Mouse (Mus musculus): ENCODE data around the gene Adamts6. TPM values are rescaled to one million over a fixed set of nuclear protein-coding genes. Genes with fewer than 3 reads are reported as not detected.

Adamts6 gene
- polyA plus RNA-seq, 1 experiment: 5.5 TPM

GRCm38 (mm10) chr13:104499116-104500040 lies 211.7 kb downstream of the Adamts6 start:
- TF ChIP-seq CTCF (IDR thresholded peaks at IDR 0.05; ENCODE audit: borderline replicate concordance, extremely low read depth, insufficient read depth, insufficient read length): no peak
- TF ChIP-seq POLR2A (IDR thresholded peaks at IDR 0.05; ENCODE audit: borderline replicate concordance, extremely low read depth, insufficient read depth, insufficient read length, poor library complexity, severe bottlenecking): no peak
- DNase-seq (ENCODE audit: low read depth): no peak

DNA sequence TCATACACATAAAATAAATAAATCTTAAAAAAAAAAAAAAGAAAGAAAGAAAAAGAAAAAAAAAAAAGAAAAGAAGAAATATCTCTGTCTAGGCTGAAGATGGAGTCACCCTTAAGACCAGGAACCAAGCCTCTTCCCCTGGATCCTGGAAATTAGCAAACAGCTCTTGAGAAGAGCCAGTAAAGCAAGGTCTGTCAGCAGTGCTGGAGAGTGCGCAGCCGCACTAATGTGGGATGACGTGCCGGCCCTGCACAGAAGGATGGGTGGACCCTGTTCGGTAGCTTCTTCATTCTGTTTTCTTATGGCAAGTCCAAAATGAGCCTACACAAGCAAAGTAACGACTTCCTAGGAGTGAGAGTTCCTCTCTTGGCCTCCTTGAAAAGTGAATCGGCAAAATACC lies 214.8 kb downstream of the Adamts6 start:
- no peak for DNase-seq (ENCODE audit: low read depth)

GRCm38 (mm10) chr13:104504043-104504442 lies 216.4 kb downstream of the Adamts6 start:
- no peak for TF ChIP-seq CTCF (IDR thresholded peaks at IDR 0.05; ENCODE audit: borderline replicate concordance, extremely low read depth, insufficient read depth, insufficient read length)
- no peak for TF ChIP-seq POLR2A (IDR thresholded peaks at IDR 0.05; ENCODE audit: borderline replicate concordance, extremely low read depth, insufficient read depth, insufficient read length, poor library complexity, severe bottlenecking)
- DNase-seq (ENCODE audit: low read depth): no peak

More for the DNA sequence above, 214.8 kb downstream of the Adamts6 start:
- no peak for TF ChIP-seq POLR2A (IDR thresholded peaks at IDR 0.05; ENCODE audit: borderline replicate concordance, extremely low read depth, insufficient read depth, insufficient read length, poor library complexity, severe bottlenecking)
- no peak for TF ChIP-seq CTCF (IDR thresholded peaks at IDR 0.05; ENCODE audit: borderline replicate concordance, extremely low read depth, insufficient read depth, insufficient read length)

DNA sequence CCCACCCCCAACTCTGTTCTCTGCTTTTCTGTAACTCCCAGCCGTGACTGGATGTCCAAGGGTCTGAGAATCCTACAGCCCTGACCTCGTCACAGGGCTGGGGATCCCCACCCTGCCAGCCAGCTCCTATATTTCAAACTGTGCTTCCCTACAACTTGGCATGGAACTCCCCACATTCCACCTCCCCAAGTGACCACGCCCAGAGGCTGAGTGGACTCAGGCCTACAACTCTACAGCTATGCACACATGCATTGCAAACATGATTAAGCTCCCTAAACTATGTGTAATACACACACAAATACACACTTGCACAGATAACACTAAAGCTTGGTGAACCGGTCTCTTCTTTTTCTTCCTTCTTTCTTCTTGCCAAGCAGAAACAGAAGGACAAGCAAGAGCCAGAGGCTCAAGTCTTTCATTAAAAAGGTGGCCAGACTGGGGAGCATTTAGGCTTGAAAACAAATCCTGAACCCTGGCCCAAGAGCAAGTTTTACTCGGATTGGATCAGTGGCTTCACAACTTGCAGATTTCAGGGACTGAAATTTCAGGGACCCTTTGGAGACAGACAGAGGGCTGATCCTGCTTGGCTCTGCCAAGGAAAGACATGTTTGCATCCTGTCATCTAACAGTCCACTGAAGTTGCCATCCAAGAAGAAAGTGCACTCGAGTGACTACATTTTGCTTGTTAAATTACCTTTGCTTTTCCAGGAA lies 218.7 kb downstream of the Adamts6 start:
- TF ChIP-seq POLR2A (IDR thresholded peaks at IDR 0.05; ENCODE audit: borderline replicate concordance, extremely low read depth, insufficient read depth, insufficient read length, poor library complexity, severe bottlenecking) (no peak), CTCF (IDR thresholded peaks at IDR 0.05; ENCODE audit: borderline replicate concordance, extremely low read depth, insufficient read depth, insufficient read length) (no peak)
- DNase-seq (ENCODE audit: low read depth): no peak

DNA sequence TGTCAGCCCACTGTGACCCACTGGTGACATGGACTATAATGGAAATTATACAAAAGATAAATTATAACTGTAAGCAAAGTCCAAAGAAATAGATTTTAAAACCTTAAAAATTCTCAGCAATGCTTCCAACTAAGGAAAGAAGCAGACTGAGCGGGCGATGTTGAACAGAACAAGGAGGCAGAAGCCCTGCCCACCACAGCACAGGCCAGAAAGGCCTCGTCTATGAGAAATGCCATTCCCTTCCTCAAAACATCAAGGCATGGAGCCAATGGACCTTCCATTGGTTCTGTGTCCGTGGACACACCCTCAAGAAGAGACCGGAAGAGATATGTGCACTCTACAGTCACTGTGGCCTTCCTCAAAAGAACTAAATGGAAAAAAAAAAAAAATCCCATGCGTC lies 220.0 kb downstream of the Adamts6 start:
- TF ChIP-seq CTCF (IDR thresholded peaks at IDR 0.05; ENCODE audit: borderline replicate concordance, extremely low read depth, insufficient read depth, insufficient read length) (no peak), POLR2A (IDR thresholded peaks at IDR 0.05; ENCODE audit: borderline replicate concordance, extremely low read depth, insufficient read depth, insufficient read length, poor library complexity, severe bottlenecking) (no peak)
- no peak for DNase-seq (ENCODE audit: low read depth)

GRCm38 (mm10) chr13:104509561-104510493 lies 222.2 kb downstream of the Adamts6 start:
- DNase-seq (ENCODE audit: low read depth): peak; percentile 29
- TF ChIP-seq CTCF (IDR thresholded peaks at IDR 0.05; ENCODE audit: borderline replicate concordance, extremely low read depth, insufficient read depth, insufficient read length) (no peak), POLR2A (IDR thresholded peaks at IDR 0.05; ENCODE audit: borderline replicate concordance, extremely low read depth, insufficient read depth, insufficient read length, poor library complexity, severe bottlenecking) (no peak)

DNA sequence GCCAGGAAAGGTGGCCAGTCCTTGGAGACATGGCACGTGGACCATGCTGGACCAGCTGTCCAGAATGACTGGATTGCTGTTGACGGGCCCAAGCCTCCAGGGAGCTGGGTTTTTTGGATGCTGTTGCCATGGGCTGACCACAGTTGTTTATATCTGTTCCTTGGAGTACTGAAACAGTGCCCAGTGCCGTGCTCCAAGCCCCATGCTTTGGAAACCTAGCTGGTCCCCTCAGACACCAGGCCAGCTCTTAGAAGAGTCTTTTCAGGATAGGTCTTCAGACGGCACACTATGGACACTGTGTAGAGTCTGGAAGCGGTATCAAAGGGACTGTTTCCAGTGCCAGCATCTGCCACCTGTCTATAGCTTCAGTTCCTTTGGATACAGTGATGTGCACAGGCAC lies 223.1 kb downstream of the Adamts6 start:
- no peak for DNase-seq (ENCODE audit: low read depth)
- TF ChIP-seq CTCF (IDR thresholded peaks at IDR 0.05; ENCODE audit: borderline replicate concordance, extremely low read depth, insufficient read depth, insufficient read length) (no peak), POLR2A (IDR thresholded peaks at IDR 0.05; ENCODE audit: borderline replicate concordance, extremely low read depth, insufficient read depth, insufficient read length, poor library complexity, severe bottlenecking) (no peak)

GRCm38 (mm10) chr13:104515054-104515453 lies 227.4 kb downstream of the Adamts6 start:
- DNase-seq (ENCODE audit: low read depth): no peak
- no peak for TF ChIP-seq POLR2A (IDR thresholded peaks at IDR 0.05; ENCODE audit: borderline replicate concordance, extremely low read depth, insufficient read depth, insufficient read length, poor library complexity, severe bottlenecking)
- TF ChIP-seq CTCF (IDR thresholded peaks at IDR 0.05; ENCODE audit: borderline replicate concordance, extremely low read depth, insufficient read depth, insufficient read length): no peak

DNA sequence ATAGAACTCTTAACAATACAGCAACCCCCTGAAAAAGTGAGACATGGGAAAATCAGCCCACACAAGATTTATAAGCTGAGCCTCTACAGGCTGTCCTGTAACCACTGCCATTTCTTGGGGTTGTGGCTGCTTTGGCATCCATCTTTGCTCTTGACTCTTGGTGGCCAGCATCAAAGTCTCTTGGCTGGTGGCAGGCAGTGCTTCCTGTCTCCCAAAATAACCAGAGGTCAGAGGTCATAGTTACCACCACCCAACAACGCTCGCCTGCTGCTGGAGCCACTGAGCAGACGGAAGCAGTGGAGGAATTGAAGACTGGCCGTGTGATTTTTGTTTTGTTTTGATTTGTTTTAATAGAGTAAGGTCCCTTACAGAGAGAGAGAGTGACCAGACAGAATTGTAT lies 228.5 kb downstream of the Adamts6 start:
- TF ChIP-seq CTCF (IDR thresholded peaks at IDR 0.05; ENCODE audit: borderline replicate concordance, extremely low read depth, insufficient read depth, insufficient read length) (no peak), POLR2A (IDR thresholded peaks at IDR 0.05; ENCODE audit: borderline replicate concordance, extremely low read depth, insufficient read depth, insufficient read length, poor library complexity, severe bottlenecking) (no peak)
- no peak for DNase-seq (ENCODE audit: low read depth)

DNA sequence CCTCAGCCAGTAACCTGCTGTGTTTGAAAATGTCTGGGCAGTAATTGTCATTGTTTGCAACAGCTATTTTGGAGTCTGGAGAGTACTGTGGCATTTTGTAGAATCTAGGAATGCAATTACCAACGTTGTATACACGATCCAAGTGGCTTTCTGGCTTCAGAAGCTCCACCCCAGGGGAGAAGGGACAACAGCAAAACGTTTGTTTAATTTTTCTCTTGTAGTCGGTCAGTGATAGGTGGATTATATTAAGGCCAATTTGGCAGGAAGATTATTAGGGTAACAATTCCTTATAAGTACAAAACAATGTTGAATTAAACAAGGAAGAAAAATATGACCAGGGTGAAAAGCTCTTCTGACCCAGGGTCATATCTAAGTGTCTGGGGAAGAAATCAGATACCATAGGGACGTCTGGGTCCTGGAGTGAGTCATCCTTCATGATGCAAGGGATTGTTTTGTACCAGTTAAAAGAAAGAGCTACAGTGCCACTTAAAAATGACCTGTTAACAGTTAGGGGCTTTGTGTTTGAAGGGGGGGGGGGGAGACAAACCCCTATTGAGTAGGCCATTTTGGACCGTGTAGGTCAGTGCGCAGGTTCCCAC lies 229.2 kb downstream of the Adamts6 start:
- TF ChIP-seq POLR2A (IDR thresholded peaks at IDR 0.05; ENCODE audit: borderline replicate concordance, extremely low read depth, insufficient read depth, insufficient read length, poor library complexity, severe bottlenecking) (no peak), CTCF (IDR thresholded peaks at IDR 0.05; ENCODE audit: borderline replicate concordance, extremely low read depth, insufficient read depth, insufficient read length) (no peak)
- DNase-seq (ENCODE audit: low read depth): no peak

All from brain, embryonic 14.5 days (tissue).